Mouse (Mus musculus) telencephalon, adult 2 months (tissue): Measurements from ENCODE around the gene Iqce.
A peak's percentile ranks its signal among the peaks of the same experiment; 100 is the strongest.
"Not testable (repeated sequence)": the region's sequence is repeated elsewhere in the genome, so short reads cannot be mapped to it uniquely, and the experiment has no call there.

Experiments
- DNase-seq: peaks from one replicate; pipeline ENCODE4 v3.0.0-alpha.2; 2011; ENCODE audit warnings: low read depth, low spot score

Iqce gene

GRCm38 (mm10) chr5:140705501-140706171, 3.5 kb upstream of the Iqce start:
- no peak for DNase-seq

GRCm38 (mm10) chr5:140704378-140705251, 2.4 kb upstream of the Iqce start, which contains the start of gene Brat1:
Brat1 (plus strand) TSS chr5:140705011.
- DNase-seq, result peak; percentile 100

GRCm38 (mm10) chr5:140703480-140704377, 1.6 kb upstream of the Iqce start:
- no peak for DNase-seq

GRCm38 (mm10) chr5:140702618-140703175, 519 bp upstream of the Iqce start:
- DNase-seq, result no peak

- no peak for DNase-seq
Observed at GRCm38 (mm10) chr5:140701661-140702060, 517 bp downstream of the Iqce start.

- no peak for DNase-seq
Observed at GRCm38 (mm10) chr5:140699776-140700175, 2.4 kb downstream of the Iqce start.

- DNase-seq, result no peak
Observed at GRCm38 (mm10) chr5:140695987-140696386, 6.2 kb downstream of the Iqce start.

- peak; percentile 72 for DNase-seq
Observed at GRCm38 (mm10) chr5:140688434-140688833, 13.7 kb downstream of the Iqce start.

- DNase-seq, result no peak
Observed at GRCm38 (mm10) chr5:140684343-140685148, 17.6 kb downstream of the Iqce start.

GRCm38 (mm10) chr5:140682113-140682512, 20.1 kb downstream of the Iqce start:
- no peak for DNase-seq

- no peak for DNase-seq
Observed at GRCm38 (mm10) chr5:140680950-140681349, 21.2 kb downstream of the Iqce start.

- DNase-seq, result no peak
Observed at GRCm38 (mm10) chr5:140680051-140680450, 22.1 kb downstream of the Iqce start.

GRCm38 (mm10) chr5:140677137-140677536, 25.0 kb downstream of the Iqce start:
- no peak for DNase-seq

GRCm38 (mm10) chr5:140675640-140676039, 26.5 kb downstream of the Iqce start:
- DNase-seq, result no peak

GRCm38 (mm10) chr5:140675079-140675478, 27.1 kb downstream of the Iqce start:
- no peak for DNase-seq

GRCm38 (mm10) chr5:140674036-140674435, 28.1 kb downstream of the Iqce start:
- DNase-seq, result no peak

GRCm38 (mm10) chr5:140672603-140673002, 29.6 kb downstream of the Iqce start:
- not testable (repeated sequence) for DNase-seq

GRCm38 (mm10) chr5:140672115-140672514, 30.1 kb downstream of the Iqce start:
- no peak for DNase-seq

GRCm38 (mm10) chr5:140663621-140664180, 38.5 kb downstream of the Iqce start:
- DNase-seq, result peak; percentile 42
